Mouse (Mus musculus) telencephalon, adult 2 months (tissue): ENCODE measurements at regions not wholly inside any gene's neighbourhood (a gene's known extent, or its start where the extent isn't known, plus 50 kb on each side); places are given as distances from the start of the nearest gene placed in this dataset.

ENCODE experiments used
- DNase-seq: peaks from one replicate; pipeline ENCODE4 v3.0.0-alpha.2; 2011; ENCODE audit warnings: low read depth, low spot score

DNA sequence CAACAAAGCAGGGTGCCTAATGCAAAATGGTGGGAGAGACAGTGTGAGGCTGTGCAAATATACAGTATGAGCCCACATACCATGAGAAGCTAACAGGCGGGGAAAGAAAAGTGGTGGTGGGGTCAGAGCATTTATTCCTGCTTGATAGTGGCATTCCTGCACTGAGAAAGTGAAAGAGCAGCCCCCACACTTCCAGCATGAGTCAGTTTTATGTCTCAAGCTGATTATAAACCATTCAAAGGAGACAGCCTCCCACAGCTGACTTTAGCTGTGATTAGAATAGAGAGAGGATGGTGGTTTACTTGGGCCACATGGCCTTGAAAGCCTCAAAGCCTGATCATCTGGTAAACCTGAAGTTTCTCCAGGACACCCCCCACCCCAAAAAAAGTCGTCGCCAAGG is 64.4 kb downstream of the Gm43517 start:
- DNase-seq = peak; percentile 52

DNA sequence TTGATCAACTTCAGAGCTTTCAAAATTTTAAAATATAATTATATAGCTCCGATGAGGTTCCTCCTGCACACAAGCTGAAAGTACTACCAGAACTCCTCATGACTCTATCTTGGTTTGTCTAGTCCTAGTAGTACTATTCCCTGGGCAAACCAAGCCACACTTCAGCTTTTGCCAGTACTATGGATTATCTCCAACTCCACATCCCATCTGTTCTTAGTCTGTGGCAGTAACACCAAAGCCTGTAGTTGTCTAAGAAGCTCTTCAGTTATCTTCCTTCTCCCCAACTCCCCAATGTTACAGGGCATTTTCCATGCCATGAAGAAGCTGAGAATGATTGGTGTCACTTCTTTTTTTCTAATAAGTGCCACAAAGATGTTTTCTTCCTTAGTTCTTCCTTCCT is 83.1 kb downstream of the Gm43517 start:
- peak; percentile 58 for DNase-seq

DNA sequence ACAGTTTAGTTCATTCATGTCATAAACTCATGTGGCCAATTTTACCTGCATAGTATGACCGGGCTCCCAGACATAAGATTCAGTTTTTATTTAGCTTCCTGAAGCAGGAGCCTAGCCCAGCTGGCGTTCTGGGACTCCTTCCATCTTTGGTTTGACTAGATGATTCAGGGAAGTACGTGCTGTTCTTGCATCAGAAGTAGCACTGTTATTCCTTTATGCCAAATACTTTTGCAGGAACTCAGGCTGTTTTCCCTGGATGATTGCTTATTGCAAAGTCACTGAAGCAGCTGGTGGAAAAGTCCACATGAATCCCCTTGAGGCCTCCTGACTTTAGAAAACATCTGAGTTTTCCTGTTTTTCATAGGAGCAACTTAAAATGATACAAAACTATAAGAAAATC is 88.4 kb downstream of the Gm43517 start:
- peak; percentile 92 for DNase-seq

DNA sequence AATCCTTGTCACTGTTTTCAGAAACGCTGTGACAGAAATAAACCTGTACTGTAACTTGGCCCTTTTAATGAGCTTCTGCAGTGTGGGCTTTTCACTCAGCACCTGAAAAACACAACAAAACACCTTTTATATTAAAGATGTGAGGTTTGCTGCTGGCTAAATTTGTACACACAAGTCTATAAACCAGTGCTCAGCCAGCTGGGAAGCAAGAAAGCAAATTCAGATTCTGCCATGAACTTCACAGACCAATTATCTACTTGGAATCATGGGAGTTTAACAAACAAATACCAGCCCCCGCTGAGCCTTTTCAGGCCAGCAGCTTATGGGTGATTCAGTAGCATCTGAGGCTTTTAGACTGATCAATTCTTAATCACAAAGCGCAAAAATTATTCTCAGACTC is 95.7 kb downstream of the Gm43517 start:
- no peak for DNase-seq

DNA sequence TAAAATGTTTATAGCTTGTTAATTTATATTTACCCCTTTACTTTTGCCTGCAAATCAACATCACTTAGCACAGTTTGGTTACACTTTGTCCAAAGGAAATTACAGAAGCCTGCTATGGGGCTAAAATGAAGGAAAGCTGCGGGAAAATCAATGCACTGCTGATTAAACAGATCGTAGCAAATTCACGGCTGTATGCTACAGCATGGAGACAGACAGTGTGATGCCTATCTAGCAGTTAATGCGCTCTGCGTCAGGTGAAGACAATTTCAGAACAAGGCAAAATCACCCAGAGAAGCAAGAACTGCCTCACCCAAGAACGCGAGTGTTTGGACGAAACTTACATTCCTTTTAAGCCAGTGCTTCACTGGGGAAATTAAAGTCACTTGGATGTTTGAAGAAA is 96.2 kb downstream of the Gm43517 start:
- DNase-seq = no peak

DNA sequence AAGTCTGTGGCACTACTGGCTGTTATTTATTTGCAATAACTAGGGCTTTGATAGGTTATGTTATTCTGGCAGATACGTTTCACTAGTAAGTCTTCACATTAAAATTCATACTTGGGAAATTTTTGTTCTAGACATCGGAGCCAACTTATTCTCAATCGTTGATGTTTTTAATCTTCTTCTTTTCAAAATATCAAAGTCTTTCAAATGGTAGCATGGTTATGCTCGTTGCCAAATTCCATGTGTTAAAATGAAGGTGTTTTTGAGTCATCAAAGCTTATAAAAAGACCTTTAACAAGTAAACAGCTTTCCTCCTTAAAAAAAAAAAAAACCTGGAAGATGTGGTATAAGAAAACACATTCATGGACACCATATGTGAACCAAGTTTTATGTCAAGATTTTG is 97.4 kb downstream of the Gm43517 start:
- DNase-seq = peak; percentile 51

DNA sequence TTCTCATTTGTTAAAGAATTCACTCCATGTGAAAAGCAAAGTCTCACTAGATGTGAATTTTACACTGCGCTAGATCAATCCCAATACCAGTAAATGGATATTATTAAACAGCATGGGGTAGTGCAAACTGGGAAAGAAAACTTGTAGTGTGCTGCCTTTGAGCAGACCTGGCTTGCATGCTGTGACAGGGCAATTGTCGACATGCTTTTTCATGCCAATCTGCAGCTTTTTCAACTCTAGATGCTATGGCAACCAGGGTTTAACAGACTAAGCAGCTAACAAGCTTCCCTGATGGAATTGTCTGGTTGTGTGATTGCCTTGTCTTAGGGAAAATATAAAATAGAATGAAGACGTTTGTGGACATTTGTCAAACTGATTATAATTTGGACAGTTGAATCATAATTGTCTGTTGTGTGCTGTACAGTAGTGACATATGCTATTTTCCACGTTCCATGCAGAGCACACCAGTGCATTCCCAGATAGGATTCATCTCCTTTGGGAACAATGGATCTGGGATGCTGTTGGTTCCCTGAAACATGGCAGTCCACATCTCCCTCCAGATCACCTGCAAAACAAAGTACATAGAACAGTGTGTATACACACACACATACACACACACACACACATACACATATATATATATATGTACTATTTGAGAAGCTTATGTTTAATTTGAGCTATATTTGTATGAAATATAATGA is 99.2 kb downstream of the Gm43517 start:
- no peak for DNase-seq

DNA sequence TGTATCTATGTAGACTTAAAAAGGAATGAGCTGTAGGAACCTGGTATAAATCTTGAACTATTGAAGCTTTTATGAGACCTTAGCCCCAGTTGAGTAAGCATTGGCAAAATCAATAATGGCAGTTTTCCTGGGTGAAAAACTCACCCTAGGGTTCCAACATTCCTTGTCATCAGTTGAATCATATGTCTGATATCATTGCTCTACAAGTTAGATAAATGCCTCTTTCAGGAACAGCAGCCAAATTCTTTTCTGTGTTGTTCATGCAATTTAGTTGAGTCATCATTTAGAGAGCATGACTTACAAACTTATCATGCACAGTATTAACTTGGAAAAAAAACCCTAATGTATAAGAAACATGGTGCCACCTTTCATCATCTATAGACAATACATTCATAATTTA is 128.2 kb downstream of the Gm43517 start:
- no peak for DNase-seq

DNA sequence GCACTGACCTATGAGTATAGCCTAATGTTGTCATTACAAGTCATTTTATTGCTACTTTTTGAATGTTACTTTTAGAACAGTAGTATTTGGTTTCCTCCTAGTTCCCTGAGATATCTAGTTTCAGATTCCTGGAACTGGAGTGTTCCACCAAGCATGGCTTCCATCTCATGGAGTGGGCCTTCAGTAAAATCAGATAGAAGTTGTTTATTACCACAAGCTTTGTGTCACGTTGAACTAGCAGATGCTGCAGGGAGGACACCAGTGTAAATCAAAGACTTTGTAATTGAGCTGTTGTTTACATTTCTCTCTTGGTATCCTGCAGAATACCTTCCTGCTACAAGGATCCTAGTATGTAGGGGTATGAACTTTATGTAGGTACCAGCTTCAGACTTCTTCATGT is 129.6 kb downstream of the Gm43517 start:
- no peak for DNase-seq
